31 mouse cellular contexts compared by ENCODE assay signal in the genomic region with DNA sequence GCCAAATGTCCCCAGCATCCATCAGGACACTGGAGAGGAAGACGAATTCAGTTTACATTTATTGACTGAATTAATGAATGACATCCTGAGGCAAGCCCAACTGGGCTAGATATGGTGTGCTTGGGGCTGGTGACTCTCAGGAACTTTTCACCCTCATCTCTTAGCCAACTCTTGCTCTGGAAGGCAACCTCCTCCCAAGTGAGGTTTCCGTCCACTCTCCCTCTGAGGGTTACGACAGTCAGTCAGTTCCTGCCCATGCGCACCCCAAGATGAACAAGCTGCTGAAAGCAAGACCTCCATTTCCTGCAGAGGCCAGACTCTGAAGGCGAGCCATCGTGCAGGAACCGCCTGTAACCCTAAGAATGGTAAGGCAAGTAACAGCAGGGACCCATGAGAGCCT. TPM values are rescaled to one million over a fixed set of nuclear protein-coding genes. Genes with fewer than 3 reads are reported as not detected.
DNase-seq lines count a peak whose midpoint lies in the region; ATAC-seq and TF ChIP-seq lines count a peak whose summit lies in the region.
"Had no signal": no experiment of that assay in that cellular context is flagged by ENCODE, and none has a peak within 500 bp of the region (broad histone marks: within the 10 kb centered on the region; RNA-seq: fewer than 3 reads in every experiment).

No protein-coding gene starts in this region.

- H3K4me2 ChIP-seq in hindbrain, embryonic 13.5 days, result no peak overlapping the region
- H3K4me2 ChIP-seq in hindbrain, embryonic 11.5 days (replicated peaks; ENCODE audit: low read depth, low read length), result no peak overlapping the region
- peak overlapping the region; percentile 96 for H3K4me2 ChIP-seq in liver, embryonic 15.5 days
- H3K4me2 ChIP-seq in stomach, postnatal 0 days (replicated peaks; ENCODE audit: low read depth), result no peak overlapping the region
- H3K4me2 ChIP-seq: forebrain, embryonic 15.5 days; kidney, embryonic 15.5 days; lung, embryonic 15.5 days had no signal

- no peak for ATAC-seq in hindbrain, embryonic 13.5 days (ENCODE audit: low FRiP score)
- ATAC-seq in hindbrain, embryonic 11.5 days (ENCODE audit: low FRiP score), result no peak
- ATAC-seq in liver, embryonic 15.5 days (ENCODE audit: insufficient read depth), result no peak
- no peak for ATAC-seq in stomach, postnatal 0 days (ENCODE audit: low FRiP score, low TSS enrichment)
- ATAC-seq: forebrain, embryonic 15.5 days; intestine, postnatal 0 days; midbrain, embryonic 13.5 days had no signal

- TF ChIP-seq POLR2A in bone marrow, adult 2 months (IDR thresholded peaks at IDR 0.05; ENCODE audit: borderline replicate concordance, control insufficient read depth, low read depth, low read length), result no peak

- H3K27me3 ChIP-seq in hindbrain, embryonic 13.5 days, result no peaks in the 10 kb centered on the region
- H3K27me3 ChIP-seq in hindbrain, embryonic 11.5 days (ENCODE audit: control insufficient read depth, insufficient read depth, low read length), result no peaks in the 10 kb centered on the region
- no peaks in the 10 kb centered on the region for H3K27me3 ChIP-seq in liver, embryonic 15.5 days
- no peaks in the 10 kb centered on the region for H3K27me3 ChIP-seq in stomach, postnatal 0 days (ENCODE audit: control insufficient read depth, insufficient read depth, low read length)
- H3K27me3 ChIP-seq: forebrain, embryonic 15.5 days; kidney, embryonic 15.5 days; lung, embryonic 15.5 days; megakaryocyte, embryonic 14.5 days; midbrain, embryonic 13.5 days; neural tube, embryonic 13.5 days had no signal

- H3K36me3 ChIP-seq in hindbrain, embryonic 13.5 days, result peaks cover 26% of the 10 kb centered on the region
- no peaks in the 10 kb centered on the region for H3K36me3 ChIP-seq in hindbrain, embryonic 11.5 days (ENCODE audit: control insufficient read depth, insufficient read depth, low read length)
- H3K36me3 ChIP-seq in liver, embryonic 15.5 days (replicated peaks), result peaks cover 49% of the 10 kb centered on the region
- peaks cover 7% of the 10 kb centered on the region; the same call in 1 of the 2 replicates for H3K36me3 ChIP-seq in stomach, postnatal 0 days (ENCODE audit: control insufficient read depth, insufficient read depth, low read length)
- H3K36me3 ChIP-seq: forebrain, embryonic 15.5 days had no signal

- peak; percentile 37 for DNase-seq in adrenal gland, postnatal 10 days
- no peak for DNase-seq in adrenal gland, adult 8-10 months
- DNase-seq in hindbrain, embryonic 11.5 days (ENCODE audit: low spot score), result no peak
- no peak for DNase-seq in stomach, postnatal 0 days (ENCODE audit: low spot score)
- DNase-seq in kidney, adult 18-20 months, result no peak
- DNase-seq: cerebellum, adult 11-12 months; cerebellum, postnatal 10 days; gastrocnemius, postnatal 14 days; heart, adult 18-20 months; heart, postnatal 4 days; kidney, postnatal 36 days; lung, postnatal 36 days; retina, postnatal 1 day; right cerebral cortex, postnatal 25 days; spleen, adult 18-20 months; thymus, postnatal 36 days had no signal

- peaks cover 42% of the 10 kb centered on the region for H3K4me1 ChIP-seq in hindbrain, embryonic 13.5 days (replicated peaks)
- no peaks in the 10 kb centered on the region for H3K4me1 ChIP-seq in hindbrain, embryonic 11.5 days (replicated peaks; ENCODE audit: control insufficient read depth, insufficient read depth, low read length)
- H3K4me1 ChIP-seq in bone marrow, adult 2 months (ENCODE audit: control insufficient read depth, insufficient read depth, low read length), result peaks cover 4% of the 10 kb centered on the region; the same call in 1 of the 2 replicates
- peaks cover 80% of the 10 kb centered on the region for H3K4me1 ChIP-seq in liver, embryonic 15.5 days (replicated peaks)
- no peaks in the 10 kb centered on the region for H3K4me1 ChIP-seq in stomach, postnatal 0 days (replicated peaks; ENCODE audit: control insufficient read depth, insufficient read depth)

- H3K27ac ChIP-seq in hindbrain, embryonic 13.5 days, result no peak overlapping the region
- no peak overlapping the region for H3K27ac ChIP-seq in hindbrain, embryonic 11.5 days (ENCODE audit: low read depth, low read length)
- peak overlapping the region; percentile 16; the same call in 1 of the 2 replicates for H3K27ac ChIP-seq in bone marrow, adult 2 months (ENCODE audit: control insufficient read depth, insufficient read depth, low read depth, low read length, poor library complexity)
- peak overlapping the region; percentile 96 for H3K27ac ChIP-seq in liver, embryonic 15.5 days (replicated peaks)
- H3K27ac ChIP-seq in stomach, postnatal 0 days (replicated peaks), result no peak overlapping the region
- H3K27ac ChIP-seq: forebrain, embryonic 15.5 days; kidney, embryonic 15.5 days; lung, embryonic 15.5 days; midbrain, embryonic 13.5 days; neural tube, embryonic 13.5 days had no signal

- H3K9ac ChIP-seq in hindbrain, embryonic 13.5 days, result peak overlapping the region; percentile 44; the same call in 1 of the 2 replicates
- no peak overlapping the region for H3K9ac ChIP-seq in hindbrain, embryonic 11.5 days (ENCODE audit: low read depth, low read length)
- 0 out of 2 replicates have a peak overlapping the region, but pooled peaks have one; percentile 94 for H3K9ac ChIP-seq in liver, embryonic 15.5 days
- no peak overlapping the region for H3K9ac ChIP-seq in stomach, postnatal 0 days (ENCODE audit: low read length)
- H3K9ac ChIP-seq: forebrain, embryonic 15.5 days; lung, embryonic 15.5 days; midbrain, embryonic 13.5 days; neural tube, embryonic 13.5 days had no signal

- H3K9me3 ChIP-seq in hindbrain, embryonic 13.5 days, result no peaks in the 10 kb centered on the region
- H3K9me3 ChIP-seq in hindbrain, embryonic 11.5 days (ENCODE audit: control insufficient read depth, low read length), result no peaks in the 10 kb centered on the region
- no peaks in the 10 kb centered on the region for H3K9me3 ChIP-seq in liver, embryonic 15.5 days (replicated peaks)
- H3K9me3 ChIP-seq in stomach, postnatal 0 days (ENCODE audit: control insufficient read depth, low read length), result no peaks in the 10 kb centered on the region
- H3K9me3 ChIP-seq: forebrain, embryonic 15.5 days; kidney, embryonic 15.5 days; lung, embryonic 15.5 days; megakaryocyte, embryonic 14.5 days; midbrain, embryonic 13.5 days; neural tube, embryonic 13.5 days had no signal

- H3K4me3 ChIP-seq in hindbrain, embryonic 13.5 days, result no peak overlapping the region
- no peak overlapping the region for H3K4me3 ChIP-seq in hindbrain, embryonic 11.5 days (ENCODE audit: low read depth, low read length)
- H3K4me3 ChIP-seq in bone marrow, adult 2 months (replicated peaks; ENCODE audit: control insufficient read depth, low read depth, low read length), result no peak overlapping the region
- H3K4me3 ChIP-seq in liver, embryonic 15.5 days (replicated peaks), result no peak overlapping the region; the same call in 1 of the 2 replicates
- no peak overlapping the region for H3K4me3 ChIP-seq in stomach, postnatal 0 days (ENCODE audit: low read depth, low read length)
- H3K4me3 ChIP-seq: forebrain, embryonic 15.5 days; kidney, embryonic 15.5 days; lung, embryonic 15.5 days; midbrain, embryonic 13.5 days; neural tube, embryonic 13.5 days had no signal

- TF ChIP-seq EP300 in stomach, postnatal 0 days (optimal IDR thresholded peaks at IDR 0.05), result no peak

- WGBS in hindbrain, embryonic 13.5 days, result 88% methylated on average over 7 of the region's 7 CpGs
- 94% methylated on average over 7 of the region's 7 CpGs for WGBS in hindbrain, embryonic 11.5 days
- WGBS in bone marrow, adult 2 months, result 53% methylated on average over 7 of the region's 7 CpGs
- 81% methylated on average over 7 of the region's 7 CpGs for WGBS in liver, embryonic 15.5 days (ENCODE audit: insufficient replicate concordance)
- 83% methylated on average over 7 of the region's 7 CpGs for WGBS in stomach, postnatal 0 days

- no peak for TF ChIP-seq CTCF in bone marrow, adult 2 months (IDR thresholded peaks at IDR 0.05; ENCODE audit: control insufficient read depth, insufficient read depth, low read length)
- TF ChIP-seq CTCF in stomach, postnatal 0 days (IDR thresholded peaks at IDR 0.05; ENCODE audit: low read depth), result no peak

RNA-seq across cellular contexts. Expression of a gene that starts 2.9 kb away (rescaled TPM):
- 10 to 100 TPM; 82.0 to 96.4 TPM for total RNA-seq in adrenal gland, postnatal 10 days (2021)
- 10 to 100 TPM; 32.2 to 68.7 (median 53.9) TPM for total RNA-seq in adrenal gland, adult 8-10 months (2022)
- polyA plus RNA-seq in hindbrain, embryonic 13.5 days (2015; fragmentation: Nextera tagmentation; extraction: Ambion mirVana), result 94.3 and 94.6 TPM in 2 replicates
- polyA plus RNA-seq in hindbrain, embryonic 11.5 days (2014; fragmentation: Nextera tagmentation; extraction: Ambion mirVana), result 122 and 123 TPM in 2 replicates
- polyA plus RNA-seq in bone marrow, adult 2 months (2011; ENCODE audit: insufficient read depth, insufficient read length, low replicate concordance, missing spikeins), result 46.9 and 57.6 TPM in 2 replicates
- polyA plus RNA-seq in liver, embryonic 15.5 days (2015; fragmentation: Nextera tagmentation; extraction: Ambion mirVana), result 135 and 147 TPM in 2 replicates
- 42.6 and 43.6 TPM in 2 replicates for polyA plus RNA-seq in stomach, postnatal 0 days (2015; fragmentation: Nextera tagmentation; extraction: Ambion mirVana)

RNA-seq across cellular contexts. Expression of a gene that starts 22.9 kb away (rescaled TPM):
- total RNA-seq in adrenal gland, postnatal 10 days (2021), result 10 to 100 TPM; 76.2 to 86.6 TPM
- total RNA-seq in adrenal gland, adult 8-10 months (2022), result 10 to 100 TPM; 63.5 to 76.9 (median 73.5) TPM
- polyA plus RNA-seq in hindbrain, embryonic 13.5 days (2015; fragmentation: Nextera tagmentation; extraction: Ambion mirVana), result 13.3 and 13.4 TPM in 2 replicates
- 8.8 and 9.0 TPM in 2 replicates for polyA plus RNA-seq in hindbrain, embryonic 11.5 days (2014; fragmentation: Nextera tagmentation; extraction: Ambion mirVana)
- 22.6 and 28.5 TPM in 2 replicates for polyA plus RNA-seq in bone marrow, adult 2 months (2011; ENCODE audit: insufficient read depth, insufficient read length, low replicate concordance, missing spikeins)
- 4.1 and 5.4 TPM in 2 replicates for polyA plus RNA-seq in liver, embryonic 15.5 days (2015; fragmentation: Nextera tagmentation; extraction: Ambion mirVana)
- polyA plus RNA-seq in stomach, postnatal 0 days (2015; fragmentation: Nextera tagmentation; extraction: Ambion mirVana), result 12.2 and 13.9 TPM in 2 replicates

RNA-seq across cellular contexts. Expression of a gene that starts 23.7 kb away (rescaled TPM):
- total RNA-seq in adrenal gland, postnatal 10 days (2021), result not detected
- total RNA-seq in adrenal gland, adult 8-10 months (2022), result not detected
- polyA plus RNA-seq in hindbrain, embryonic 13.5 days (2015; fragmentation: Nextera tagmentation; extraction: Ambion mirVana), result not detected in 2 replicates
- not detected in 2 replicates for polyA plus RNA-seq in hindbrain, embryonic 11.5 days (2014; fragmentation: Nextera tagmentation; extraction: Ambion mirVana)
- not detected in 2 replicates for polyA plus RNA-seq in bone marrow, adult 2 months (2011; ENCODE audit: insufficient read depth, insufficient read length, low replicate concordance, missing spikeins)
- not detected in 2 replicates for polyA plus RNA-seq in liver, embryonic 15.5 days (2015; fragmentation: Nextera tagmentation; extraction: Ambion mirVana)
- polyA plus RNA-seq in stomach, postnatal 0 days (2015; fragmentation: Nextera tagmentation; extraction: Ambion mirVana), result not detected in 2 replicates
- total RNA-seq: adrenal gland, postnatal 36 days; gastrocnemius, postnatal 14 days; heart, adult 18-20 months; heart, postnatal 4 days; left cerebral cortex, postnatal 14 days had no signal
- polyA plus RNA-seq: embryonic facial prominence, embryonic 11.5 days; forebrain, embryonic 15.5 days; heart, embryonic 16.5 days; intestine, postnatal 0 days; kidney, embryonic 15.5 days; limb, embryonic 14.5 days; lung, embryonic 15.5 days; midbrain, embryonic 13.5 days; neural tube, embryonic 13.5 days had no signal

RNA-seq across cellular contexts. Expression of a gene that starts 29.8 kb away (rescaled TPM):
- total RNA-seq in adrenal gland, postnatal 10 days (2021), result 10 to 100 TPM; 13.6 to 22.4 TPM
- 1 to 10 TPM; 4.5 to 9.4 (median 6.3) TPM for total RNA-seq in adrenal gland, adult 8-10 months (2022)
- polyA plus RNA-seq in hindbrain, embryonic 13.5 days (2015; fragmentation: Nextera tagmentation; extraction: Ambion mirVana), result 34.1 and 41.8 TPM in 2 replicates
- 102 and 106 TPM in 2 replicates for polyA plus RNA-seq in hindbrain, embryonic 11.5 days (2014; fragmentation: Nextera tagmentation; extraction: Ambion mirVana)
- polyA plus RNA-seq in bone marrow, adult 2 months (2011; ENCODE audit: insufficient read depth, insufficient read length, low replicate concordance, missing spikeins), result 179 and 183 TPM in 2 replicates
- 236 and 279 TPM in 2 replicates for polyA plus RNA-seq in liver, embryonic 15.5 days (2015; fragmentation: Nextera tagmentation; extraction: Ambion mirVana)
- 38.7 and 39.5 TPM in 2 replicates for polyA plus RNA-seq in stomach, postnatal 0 days (2015; fragmentation: Nextera tagmentation; extraction: Ambion mirVana)

RNA-seq across cellular contexts. Expression of a gene that starts 29.9 kb away (rescaled TPM):
- total RNA-seq in adrenal gland, postnatal 10 days (2021), result 10 to 100 TPM; 23.5 to 27.5 TPM
- 10 to 100 TPM in 2 of 4 experiments, 1 to 10 TPM in 2; 8.1 to 16.8 (median 10.4) TPM for total RNA-seq in adrenal gland, adult 8-10 months (2022)
- 3.9 and 4.6 TPM in 2 replicates for polyA plus RNA-seq in hindbrain, embryonic 13.5 days (2015; fragmentation: Nextera tagmentation; extraction: Ambion mirVana)
- polyA plus RNA-seq in hindbrain, embryonic 11.5 days (2014; fragmentation: Nextera tagmentation; extraction: Ambion mirVana), result 4.0 and 4.6 TPM in 2 replicates
- polyA plus RNA-seq in bone marrow, adult 2 months (2011; ENCODE audit: insufficient read depth, insufficient read length, low replicate concordance, missing spikeins), result 2.6 and 4.4 TPM in 2 replicates
- 1.8 and 1.9 TPM in 2 replicates for polyA plus RNA-seq in liver, embryonic 15.5 days (2015; fragmentation: Nextera tagmentation; extraction: Ambion mirVana)
- 4.2 TPM in 2 replicates for polyA plus RNA-seq in stomach, postnatal 0 days (2015; fragmentation: Nextera tagmentation; extraction: Ambion mirVana)

Comparison
In these comparisons a context has a peak if more than half of its experiments do, and no peak if none do; other contexts are left out.
1. H3K9ac ChIP-seq: peak in hindbrain, embryonic 13.5 days (single experiment) and liver, embryonic 15.5 days (single experiment); none in hindbrain, embryonic 11.5 days (single experiment) and stomach, postnatal 0 days (single experiment).
2. H3K27ac ChIP-seq: peak in bone marrow, adult 2 months (single experiment) and liver, embryonic 15.5 days (single experiment); none in hindbrain, embryonic 13.5 days (single experiment), hindbrain, embryonic 11.5 days (single experiment) and stomach, postnatal 0 days (single experiment).